In the genomic region with DNA sequence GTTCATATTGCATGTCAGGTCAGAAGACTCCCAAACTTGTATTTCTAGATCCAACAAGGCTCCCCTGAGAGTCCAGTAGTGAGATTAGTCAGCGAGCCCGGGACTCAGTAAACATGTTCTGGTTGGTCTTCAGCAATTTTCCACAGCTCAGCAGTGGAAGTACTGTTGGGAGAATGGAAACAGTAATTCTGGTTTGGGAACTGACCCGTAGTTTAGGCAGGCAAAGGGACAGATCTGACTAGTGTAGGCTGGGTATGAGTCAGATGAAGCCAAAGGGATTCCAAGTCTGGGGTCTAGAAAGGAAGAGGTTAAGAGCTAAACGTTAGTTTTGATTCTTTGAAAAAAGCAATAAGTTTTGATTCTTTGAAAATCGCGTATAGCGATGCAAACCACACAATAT, we compare ENCODE assay signal across 1 mouse cellular context.
TF ChIP-seq lines count a peak whose summit lies in the region.

No protein-coding gene starts in this region.

TF ChIP-seq in MEL, 35 proteins besides CTCF, POLR2A, EP300 and RAD21 (continued from another document):
- TF ChIP-seq MAZ (IDR thresholded peaks at IDR 0.05; ENCODE audit: low read depth, low read length) (no peak), CHD1 (IDR thresholded peaks at IDR 0.05; ENCODE audit: low read depth, low read length) (no peak), KAT2A (conservative IDR thresholded peaks at IDR 0.05; ENCODE audit: low read depth, low read length) (no peak), MYC (IDR thresholded peaks at IDR 0.05; ENCODE audit: low read depth, low read length) (no peak), USF2 (IDR thresholded peaks at IDR 0.05; ENCODE audit: borderline replicate concordance in 1 of 2, insufficient read depth in 1 of 2, low read depth in 1 of 2, low read length in 2 of 2) (no peak), NELFE (IDR thresholded peaks at IDR 0.05; ENCODE audit: low read depth, low read length) (no peak), HCFC1 (IDR thresholded peaks at IDR 0.05; ENCODE audit: low read depth, low read length) (no peak), E2F4 (IDR thresholded peaks at IDR 0.05; ENCODE audit: borderline replicate concordance, low read depth, low read length) (no peak), MXI1 (IDR thresholded peaks at IDR 0.05; ENCODE audit: low read depth, low read length) (no peak), USF1 (IDR thresholded peaks at IDR 0.05; ENCODE audit: low read depth, low read length) (no peak), MAFK (IDR thresholded peaks at IDR 0.05; ENCODE audit: borderline replicate concordance, low read depth, low read length) (no peak), MYB (IDR thresholded peaks at IDR 0.05; ENCODE audit: low read depth, low read length) (no peak), POLR2AphosphoS2 (IDR thresholded peaks at IDR 0.05; ENCODE audit: low read length) (no peak)
